Mouse (Mus musculus) megakaryocyte, embryonic 14.5 days (primary cell): ENCODE measurements at regions not wholly inside any gene's neighbourhood (a gene's known extent, or its start where the extent isn't known, plus 50 kb on each side); places are given as distances from the start of the nearest gene placed in this dataset.

Experiments
- FLI1 ChIP-seq: IDR thresholded peaks from 2 replicates; pipeline ENCODE4 v1.6.1; 2012; ENCODE audit warnings: low read length, inconsistent platforms, mixed read lengths
- GATA1 ChIP-seq: IDR thresholded peaks from 3 replicates; pipeline ENCODE4 v1.6.1; 2012; ENCODE audit warnings: mixed read lengths, low read length, inconsistent platforms, borderline replicate concordance

DNA sequence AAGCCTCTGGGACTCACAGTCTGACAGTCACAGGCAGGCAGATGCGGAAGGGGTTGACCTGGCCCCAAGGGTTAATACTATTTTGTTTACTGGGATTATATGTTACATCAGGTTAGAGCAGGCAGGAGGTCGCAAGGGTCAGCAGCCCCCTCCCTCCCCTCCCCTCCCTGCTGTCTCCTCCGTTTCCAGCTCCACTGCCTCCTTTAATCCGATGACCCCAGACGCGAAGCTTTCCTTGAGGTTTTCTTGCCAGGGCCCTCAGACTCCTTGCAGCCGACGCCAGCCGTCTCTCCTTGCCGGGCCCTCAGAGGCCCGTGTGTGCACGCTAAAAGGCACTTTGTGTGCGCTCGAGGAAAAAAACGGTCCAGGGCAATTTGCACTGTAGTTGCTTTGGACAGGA is 438.6 kb downstream of the Med13l start:
- TF ChIP-seq GATA1 (no peak), FLI1 (no peak)
